Mouse (Mus musculus): Measurements from ENCODE around the gene Capzb.

DNA sequence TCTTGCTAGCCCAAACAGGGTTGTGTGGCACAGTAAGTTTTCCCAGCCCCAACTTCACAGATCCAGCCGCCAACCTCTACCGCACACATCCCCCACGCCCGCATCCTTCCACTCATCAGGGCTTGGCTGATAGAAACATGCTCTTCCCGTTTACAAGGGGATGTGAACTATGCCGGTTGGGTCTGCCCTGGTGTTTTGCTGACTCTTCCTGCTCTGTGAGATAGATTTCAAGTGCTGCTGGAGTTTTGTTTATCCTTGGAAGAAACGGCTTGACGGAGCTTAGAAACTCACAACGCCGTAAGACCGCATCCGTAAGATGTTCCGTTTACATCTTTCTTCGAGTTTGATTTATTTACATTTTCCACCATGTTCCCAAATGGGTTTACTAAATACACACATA lies 34.3 kb upstream of the Capzb start:
- TF ChIP-seq ZKSCAN1 (IDR thresholded peaks at IDR 0.05; ENCODE audit: low read depth, low read length) (no peak), CTCF (IDR thresholded peaks at IDR 0.05 in 2 of 3, conservative IDR thresholded peaks at IDR 0.05 in 1 of 3; ENCODE audit: control insufficient read depth in 1 of 3, insufficient read depth in 1 of 3, low read depth in 2 of 3, low read length in 3 of 3, poor library complexity in 1 of 3, severe bottlenecking in 1 of 3) (no peak), RCOR1 (IDR thresholded peaks at IDR 0.05; ENCODE audit: low read depth, low read length) (no peak), TCF12 (IDR thresholded peaks at IDR 0.05; ENCODE audit: low read depth, low read length) (no peak), POLR2A (IDR thresholded peaks at IDR 0.05; ENCODE audit: control insufficient read depth in 1 of 2, insufficient read depth in 1 of 2, low read depth in 1 of 2, low read length in 2 of 2, poor library complexity in 1 of 2) (no peak), USF1 (IDR thresholded peaks at IDR 0.05; ENCODE audit: low read depth, low read length) (no peak), MXI1 (IDR thresholded peaks at IDR 0.05; ENCODE audit: low read depth, low read length) (no peak), NRF1 (IDR thresholded peaks at IDR 0.05; ENCODE audit: insufficient read depth, low read depth, low read length, poor library complexity, severe bottlenecking) (no peak), EP300 (IDR thresholded peaks at IDR 0.05; ENCODE audit: low read depth in 1 of 2, low read length in 2 of 2) (no peak)
